Mouse (Mus musculus): ENCODE results near the gene Tnip1.

GRCm38 (mm10) chr11:54982520-54982919 lies 19.8 kb upstream of the Tnip1 start:
- no peak for TF ChIP-seq CTCF (conservative IDR thresholded peaks at IDR 0.05; ENCODE audit: insufficient read depth, insufficient read length, low read depth, low read length)
- no peak for TF ChIP-seq POLR2A (IDR thresholded peaks at IDR 0.05; ENCODE audit: low read depth, low read length)
